Mouse (Mus musculus) heart, adult 2 months (tissue): Measurements from ENCODE around the gene Pde4d.

Experiments
- CTCF ChIP-seq: fragments of 200-600 bp; IDR thresholded peaks from 2 replicates; pipeline ENCODE4 v1.8.1; 2022; ENCODE audit warnings: antibody characterized with exemption, mild to moderate bottlenecking, moderate library complexity
- EP300 ChIP-seq: fragments of 200-500 bp; IDR thresholded peaks from 2 replicates; pipeline ENCODE4 v1.6.1; 2011; ENCODE audit warnings: low read depth, low read length, control low read depth; ENCODE audit not compliant: insufficient read depth
- POLR2A ChIP-seq: fragments of 200-500 bp; IDR thresholded peaks from 2 replicates; pipeline ENCODE4 v1.6.1; 2011; ENCODE audit warnings: mild to moderate bottlenecking, low read depth, low read length, control low read depth; ENCODE audit not compliant: insufficient read depth

DNA sequence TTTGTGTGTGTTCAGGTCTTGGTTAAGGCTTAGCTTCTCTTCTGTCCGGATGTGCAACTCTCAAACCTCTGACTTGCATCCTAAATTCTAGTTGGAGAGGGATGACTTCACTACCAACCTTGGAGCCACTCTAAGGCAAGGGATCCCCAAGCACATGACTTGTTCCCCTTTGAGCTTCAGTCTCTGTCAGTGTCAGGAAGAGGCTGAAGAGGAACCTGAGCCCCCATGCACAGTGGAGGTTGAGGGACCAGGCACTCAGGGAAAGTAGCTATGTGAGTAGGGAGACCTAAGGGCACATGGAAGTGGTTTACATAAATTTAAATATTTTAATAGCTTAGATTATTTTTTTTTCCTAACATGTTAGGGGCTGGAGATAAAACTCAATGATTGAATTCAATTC, 78.6 kb downstream of the Pde4d start:
- TF ChIP-seq POLR2A: no peak
- no peak for TF ChIP-seq EP300
- no peak for TF ChIP-seq CTCF
